Mouse (Mus musculus) hindbrain, embryonic 14.5 days (tissue): Measurements from ENCODE around the gene Foxj2. TPM values are rescaled to one million over a fixed set of nuclear protein-coding genes. Genes with fewer than 3 reads are reported as not detected.

Experiments
- ATAC-seq: fragments of 200-750 bp; cut with Nextera tagmentation; 2 replicates; pipeline ENCODE4 v1.8.0; 2017; ENCODE audit warnings: moderate number of reproducible peaks, mild to moderate bottlenecking, moderate TSS enrichment, moderate library complexity; ENCODE audit not compliant: low FRiP score
- DNase-seq: peaks from one replicate; pipeline ENCODE4 v3.0.0-alpha.2; 2015; ENCODE audit warnings: low spot score
- H3K27ac ChIP-seq: fragments of 300-500 bp; sonication (generic); 2 replicates; pipeline ENCODE4 v1.5.1; 2014; ENCODE audit warnings: mild to moderate bottlenecking, moderate library complexity
- H3K27me3 ChIP-seq: fragments of 300-500 bp; sonication (generic); 2 replicates; pipeline ENCODE4 v1.6.1; 2014; ENCODE audit warnings: mild to moderate bottlenecking, low read length, mixed read lengths; ENCODE audit not compliant: control insufficient read depth, insufficient read depth
- H3K36me3 ChIP-seq: fragments of 300-500 bp; sonication (generic); replicated peaks from 2 replicates; pipeline ENCODE4 v1.6.1; 2014; ENCODE audit not compliant: control insufficient read depth, insufficient read depth
- H3K4me1 ChIP-seq: fragments of 300-500 bp; sonication (generic); replicated peaks from 2 replicates; pipeline ENCODE4 v1.6.1; 2014; ENCODE audit warnings: antibody characterized with exemption, low read length, mixed read lengths; ENCODE audit not compliant: control insufficient read depth, insufficient read depth
- H3K4me2 ChIP-seq: fragments of 300-500 bp; sonication (generic); replicated peaks from 2 replicates; pipeline ENCODE4 v1.6.1; 2014; ENCODE audit warnings: mild to moderate bottlenecking, moderate library complexity
- H3K4me3 ChIP-seq: fragments of 300-500 bp; sonication (generic); replicated peaks from 2 replicates; pipeline ENCODE4 v1.5.1; 2014; ENCODE audit warnings: mild to moderate bottlenecking, low read length
- H3K9ac ChIP-seq: fragments of 300-500 bp; sonication (generic); 2 replicates; pipeline ENCODE4 v1.6.1; 2014
- H3K9me3 ChIP-seq: fragments of 300-500 bp; sonication (generic); 2 replicates; pipeline ENCODE4 v1.6.1; 2016; ENCODE audit warnings: low read length; ENCODE audit not compliant: control insufficient read depth
- WGBS: fragments of 180-500 bp; shearing (Covaris S2); extraction: QIAGEN DNeasy Blood & Tissue Kit; methylation state at CpG from one replicate; pipeline ENCODE4 v1.1.7; 2014; 5-methylcytosine and 5-hydroxymethylcytosine counted together
- polyA plus RNA-seq: library from polyadenylated mRNA; unstranded; fragments of >200 nt; fragmentation: Nextera tagmentation; extraction: Ambion mirVana; gene quantifications from 2 replicates; pipeline ENCODE4 v1.2.1, GENCODE M21; 2014

Foxj2 gene
- polyA plus RNA-seq = 9.5 and 11.0 TPM in 2 replicates

- peak within 1 kb of the TSS; percentile 81 for H3K9ac ChIP-seq
- peak; percentile 81 for ATAC-seq
- no peaks in the 10 kb centered on the region for H3K27me3 ChIP-seq
- H3K4me2 ChIP-seq = peak within 1 kb of the TSS; percentile 90
- peak within 1 kb of the TSS; percentile 44; the same call in 1 of the 2 replicates for H3K27ac ChIP-seq
- DNase-seq = peak; percentile 70
- no peaks in the 10 kb centered on the region for H3K36me3 ChIP-seq
- no peaks in the 10 kb centered on the region for H3K9me3 ChIP-seq
- 2% methylated on average over 60 of the region's 61 CpGs for WGBS
- peak within 1 kb of the TSS; percentile 85 for H3K4me3 ChIP-seq
- peaks cover 24% of the 10 kb centered on the region for H3K4me1 ChIP-seq
Measured at GRCm38 (mm10) chr6:122819306-122820070, at the start of gene Foxj2. Gene Foxj2, plus strand, starts transcription at chr6:122819914.

- H3K4me3 ChIP-seq = no peak overlapping the region
- no peak overlapping the region for H3K27ac ChIP-seq
- ATAC-seq (no peak), DNase-seq (no peak)
- no peaks in the 10 kb centered on the region for H3K36me3 ChIP-seq
- peaks cover 21% of the 10 kb centered on the region for H3K4me1 ChIP-seq
- no peaks in the 10 kb centered on the region for H3K27me3 ChIP-seq
- H3K9me3 ChIP-seq = no peaks in the 10 kb centered on the region
- H3K4me2 ChIP-seq = no peak overlapping the region
- WGBS = 92% methylated on average over 11 of the region's 11 CpGs
- no peak overlapping the region for H3K9ac ChIP-seq
Measured at GRCm38 (mm10) chr6:122770760-122771315, 48.9 kb upstream of the Foxj2 start.

GRCm38 (mm10) chr6:122772701-122773100 is 47.0 kb upstream of the Foxj2 start:
- DNase-seq = no peak
- Histone ChIP-seq H3K9me3 (no peaks in the 10 kb centered on the region), H3K4me2 (no peak overlapping the region), H3K27me3 (no peaks in the 10 kb centered on the region), H3K36me3 (no peaks in the 10 kb centered on the region), H3K27ac (no peak overlapping the region), H3K4me3 (no peak overlapping the region), H3K4me1 (peaks cover 13% of the 10 kb centered on the region), H3K9ac (no peak overlapping the region)
- ATAC-seq = no peak
- 68% methylated on average over 6 of the region's 6 CpGs for WGBS

GRCm38 (mm10) chr6:122774345-122774744 is 45.4 kb upstream of the Foxj2 start:
- ATAC-seq (no peak), DNase-seq (no peak)
- H3K27me3 ChIP-seq = no peaks in the 10 kb centered on the region

GRCm38 (mm10) chr6:122776040-122776439 is 43.7 kb upstream of the Foxj2 start:
- WGBS = 88% methylated on average over 7 of the region's 7 CpGs
- Histone ChIP-seq H3K4me3 (no peak overlapping the region), H3K4me1 (no peaks in the 10 kb centered on the region), H3K27ac (no peak overlapping the region), H3K9me3 (no peaks in the 10 kb centered on the region), H3K4me2 (no peak overlapping the region), H3K36me3 (no peaks in the 10 kb centered on the region), H3K9ac (no peak overlapping the region), H3K27me3 (no peaks in the 10 kb centered on the region)
- ATAC-seq = no peak
- DNase-seq = no peak

More at GRCm38 (mm10) chr6:122774345-122774744, 45.4 kb upstream of the Foxj2 start:
- H3K4me2 ChIP-seq = no peak overlapping the region
- H3K4me1 ChIP-seq = peaks cover 10% of the 10 kb centered on the region
- no peak overlapping the region for H3K9ac ChIP-seq
- H3K36me3 ChIP-seq = no peaks in the 10 kb centered on the region
- no peaks in the 10 kb centered on the region for H3K9me3 ChIP-seq
- H3K4me3 ChIP-seq = no peak overlapping the region
- WGBS = 100% methylated on average over 1 of the region's 1 CpGs
- H3K27ac ChIP-seq = no peak overlapping the region

GRCm38 (mm10) chr6:122779916-122780315 is 39.8 kb upstream of the Foxj2 start:
- Histone ChIP-seq H3K27ac (no peak overlapping the region), H3K4me3 (no peak overlapping the region), H3K9ac (no peak overlapping the region), H3K36me3 (no peaks in the 10 kb centered on the region), H3K4me2 (no peak overlapping the region), H3K9me3 (no peaks in the 10 kb centered on the region), H3K4me1 (no peaks in the 10 kb centered on the region), H3K27me3 (no peaks in the 10 kb centered on the region)
- 60% methylated on average over 1 of the region's 1 CpGs for WGBS
- ATAC-seq (no peak), DNase-seq (no peak)

GRCm38 (mm10) chr6:122781167-122781566 is 38.5 kb upstream of the Foxj2 start:
- no peak overlapping the region for H3K4me3 ChIP-seq
- H3K4me2 ChIP-seq = no peak overlapping the region
- no peak overlapping the region for H3K9ac ChIP-seq
- ATAC-seq = no peak
- H3K9me3 ChIP-seq = no peaks in the 10 kb centered on the region
- 80% methylated on average over 4 of the region's 4 CpGs for WGBS
- no peak for DNase-seq
- no peaks in the 10 kb centered on the region for H3K4me1 ChIP-seq
- no peaks in the 10 kb centered on the region for H3K36me3 ChIP-seq
- H3K27ac ChIP-seq = no peak overlapping the region
- no peaks in the 10 kb centered on the region for H3K27me3 ChIP-seq

GRCm38 (mm10) chr6:122782164-122782563 is 37.5 kb upstream of the Foxj2 start:
- Histone ChIP-seq H3K27ac (no peak overlapping the region), H3K4me3 (no peak overlapping the region), H3K36me3 (no peaks in the 10 kb centered on the region), H3K27me3 (no peaks in the 10 kb centered on the region), H3K4me1 (no peaks in the 10 kb centered on the region), H3K9me3 (no peaks in the 10 kb centered on the region), H3K4me2 (no peak overlapping the region), H3K9ac (no peak overlapping the region)
- DNase-seq (no peak), ATAC-seq (no peak)
- 80% methylated on average over 3 of the region's 3 CpGs for WGBS

- DNase-seq (no peak), ATAC-seq (no peak)
- no peak overlapping the region for H3K4me2 ChIP-seq
- no peaks in the 10 kb centered on the region for H3K4me1 ChIP-seq
- H3K36me3 ChIP-seq = no peaks in the 10 kb centered on the region
- H3K9me3 ChIP-seq = no peaks in the 10 kb centered on the region
- H3K27ac ChIP-seq = no peak overlapping the region
- H3K4me3 ChIP-seq = no peak overlapping the region
- WGBS = 96% methylated on average over 3 of the region's 3 CpGs
- no peaks in the 10 kb centered on the region for H3K27me3 ChIP-seq
- H3K9ac ChIP-seq = no peak overlapping the region
Measured at GRCm38 (mm10) chr6:122784866-122785265, 34.8 kb upstream of the Foxj2 start.
